Mouse (Mus musculus): ENCODE measurements around the gene Rpl34.

- TF ChIP-seq POLR2A (IDR thresholded peaks at IDR 0.05; ENCODE audit: low read depth, low read length) (no peak), CTCF (IDR thresholded peaks at IDR 0.05; ENCODE audit: extremely low read depth, insufficient read length, insufficient replicate concordance, low read depth, low read length) (no peak)
Measured at GRCm38 (mm10) chr3:130712891-130713290, 17.3 kb downstream of the Rpl34 start.
